Mouse (Mus musculus): Measurements from ENCODE around the gene Cep152. TPM values are rescaled to one million over a fixed set of nuclear protein-coding genes. Genes with fewer than 3 reads are reported as not detected.

Gene Cep152
- total and polyA plus RNA-seq, 3 experiments, result 7.7 to 8.9 (median 8.8) TPM

GRCm38 (mm10) chr2:125620213-125620907, 4.6 kb downstream of the Cep152 start:
- H3K4me2 ChIP-seq (ENCODE audit: insufficient read depth, low read depth, poor library complexity, severe bottlenecking), result no peak overlapping the region
- H3K27me3 ChIP-seq (replicated peaks), result no peaks in the 10 kb centered on the region
- TF ChIP-seq BHLHE40 (IDR thresholded peaks at IDR 0.05; ENCODE audit: low read depth, low read length) (no peak), MAX (IDR thresholded peaks at IDR 0.05; ENCODE audit: low read length) (no peak), ZC3H11A (IDR thresholded peaks at IDR 0.05; ENCODE audit: low read depth, low read length) (no peak), JUND (conservative IDR thresholded peaks at IDR 0.05; ENCODE audit: low read depth, low read length) (no peak), MYC (IDR thresholded peaks at IDR 0.05; ENCODE audit: low read depth, low read length) (no peak), ELF1 (IDR thresholded peaks at IDR 0.05; ENCODE audit: low read depth, low read length) (no peak), TCF12 (IDR thresholded peaks at IDR 0.05; ENCODE audit: low read depth, low read length) (no peak), E2F4 (IDR thresholded peaks at IDR 0.05; ENCODE audit: insufficient replicate concordance, low read depth, low read length) (no peak), GABPA (IDR thresholded peaks at IDR 0.05; ENCODE audit: insufficient replicate concordance, low read depth, low read length) (no peak), USF2 (conservative IDR thresholded peaks at IDR 0.05; ENCODE audit: low read depth, low read length) (no peak), JUN (IDR thresholded peaks at IDR 0.05; ENCODE audit: insufficient read depth, low read depth, low read length) (no peak), TBP (conservative IDR thresholded peaks at IDR 0.05; ENCODE audit: low read depth, low read length) (no peak), CTCF (conservative IDR thresholded peaks at IDR 0.05 in 1 of 2, IDR thresholded peaks at IDR 0.05 in 1 of 2; ENCODE audit: low read depth in 2 of 2, low read length in 2 of 2) (no peak), MEF2A (IDR thresholded peaks at IDR 0.05; ENCODE audit: borderline replicate concordance, low read depth, low read length) (no peak), ZMIZ1 (IDR thresholded peaks at IDR 0.05; ENCODE audit: low read depth, low read length) (no peak), CHD1 (IDR thresholded peaks at IDR 0.05; ENCODE audit: low read depth, low read length) (no peak), RAD21 (IDR thresholded peaks at IDR 0.05; ENCODE audit: low read depth, low read length) (no peak), PAX5 (IDR thresholded peaks at IDR 0.05; ENCODE audit: low read length) (no peak)
- no peaks in the 10 kb centered on the region for H3K9me3 ChIP-seq (replicated peaks; ENCODE audit: low read length)
- in situ Hi-C loops (cut with MboI; ENCODE audit: low pct_ligation_motif_present, low pct_unique_long_range_greater_than_20kb, low sequenced_read_pairs) (no loop called here), dilution Hi-C loops (cut with MboI; ENCODE audit: extremely low pct_ligation_motif_present, extremely low pct_unique_long_range_greater_than_20kb, low sequenced_read_pairs) (no loop called here)
- no peak overlapping the region for H3K9ac ChIP-seq (ENCODE audit: insufficient read depth, low read depth)
- H3K27ac ChIP-seq (ENCODE audit: insufficient read depth, low read depth), result no peak overlapping the region
- H3K79me2 ChIP-seq (replicated peaks; ENCODE audit: control insufficient read depth, extremely low read depth, insufficient read depth, poor library complexity, severe bottlenecking), result peaks cover 33% of the 10 kb centered on the region
- DNase-seq (ENCODE audit: extremely low read depth), result no peak
- no peak overlapping the region for H3K4me3 ChIP-seq (replicated peaks in 1 of 3; ENCODE audit: low read depth in 2 of 3, low read length in 2 of 3, poor library complexity in 1 of 3)
- peaks cover 44 to 62% of the 10 kb centered on the region in 2 experiments for H3K36me3 ChIP-seq (replicated peaks in 1 of 2; ENCODE audit: control insufficient read depth in 1 of 2, insufficient read depth in 1 of 2, low read length in 1 of 2)
- H3K4me1 ChIP-seq (ENCODE audit: control insufficient read depth in 1 of 2, insufficient read depth in 2 of 2), result peaks cover 4 to 31% of the 10 kb centered on the region in 2 experiments

- H3K27me3 ChIP-seq (replicated peaks), result no peaks in the 10 kb centered on the region
- no peak overlapping the region for H3K27ac ChIP-seq (ENCODE audit: insufficient read depth, low read depth)
- TF ChIP-seq MEF2A (IDR thresholded peaks at IDR 0.05; ENCODE audit: borderline replicate concordance, low read depth, low read length) (no peak), HCFC1 (IDR thresholded peaks at IDR 0.05; ENCODE audit: low read depth, low read length) (no peak), JUN (IDR thresholded peaks at IDR 0.05; ENCODE audit: insufficient read depth, low read depth, low read length) (no peak), RCOR1 (conservative IDR thresholded peaks at IDR 0.05; ENCODE audit: low read depth, low read length) (no peak)
- dilution Hi-C loops (cut with MboI; ENCODE audit: extremely low pct_ligation_motif_present, extremely low pct_unique_long_range_greater_than_20kb, low sequenced_read_pairs), result no loop called here
- in situ Hi-C loops (cut with MboI; ENCODE audit: low pct_ligation_motif_present, low pct_unique_long_range_greater_than_20kb, low sequenced_read_pairs), result no loop called here
- H3K4me3 ChIP-seq (replicated peaks in 1 of 3; ENCODE audit: low read depth in 2 of 3, low read length in 2 of 3, poor library complexity in 1 of 3), result no peak overlapping the region
- peaks cover 0 to 7% of the 10 kb centered on the region in 2 experiments; a peak in 1 of 4 replicates for H3K4me1 ChIP-seq (ENCODE audit: control insufficient read depth in 1 of 2, insufficient read depth in 2 of 2)
- no peak for DNase-seq (ENCODE audit: extremely low read depth)
- H3K9me3 ChIP-seq (replicated peaks; ENCODE audit: low read length), result no peaks in the 10 kb centered on the region
- no peaks in the 10 kb centered on the region; the same call in 1 of the 2 replicates for H3K79me2 ChIP-seq (replicated peaks; ENCODE audit: control insufficient read depth, extremely low read depth, insufficient read depth, poor library complexity, severe bottlenecking)
- H3K36me3 ChIP-seq (replicated peaks in 1 of 2; ENCODE audit: control insufficient read depth in 1 of 2, insufficient read depth in 1 of 2, low read length in 1 of 2), result peaks cover 71 to 92% of the 10 kb centered on the region in 2 experiments
- no peak overlapping the region for H3K9ac ChIP-seq (ENCODE audit: insufficient read depth, low read depth)
- H3K4me2 ChIP-seq (ENCODE audit: insufficient read depth, low read depth, poor library complexity, severe bottlenecking), result no peak overlapping the region
These were observed 9.0 kb downstream of the Cep152 start for GRCm38 (mm10) chr2:125615858-125616424.

Measured in CH12.LX (cell line).